In the genomic region with DNA sequence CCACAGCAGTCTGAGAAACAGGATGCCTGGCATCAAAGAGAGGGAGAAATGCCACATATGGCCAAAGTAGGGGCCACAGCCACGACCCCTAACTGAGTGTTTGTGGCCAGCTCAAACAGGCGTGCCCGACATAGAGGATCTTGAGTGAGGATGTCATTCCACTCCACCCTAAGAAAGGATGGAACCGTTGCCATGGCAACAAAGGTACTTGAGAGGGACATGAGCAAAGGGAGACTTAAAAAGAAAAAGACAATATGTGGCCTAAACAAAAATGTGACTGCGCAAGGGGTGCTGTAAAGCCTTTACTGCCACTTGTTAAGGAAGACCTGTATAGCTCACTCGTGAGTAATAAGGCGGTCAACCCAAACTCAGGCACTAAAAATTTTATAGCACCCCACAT, we compare ENCODE assay signal across 23 mouse cellular contexts.
DNase-seq lines count a peak whose midpoint lies in the region; ATAC-seq and TF ChIP-seq lines count a peak whose summit lies in the region.
"Had no signal": no experiment of that assay in that cellular context is flagged by ENCODE, and none has a peak within 500 bp of the region (broad histone marks: within the 10 kb centered on the region; RNA-seq: fewer than 3 reads in every experiment).

No protein-coding gene starts in this region.

- no peaks in the 10 kb centered on the region for H3K9me3 ChIP-seq in embryonic facial prominence, embryonic 11.5 days (replicated peaks; ENCODE audit: control insufficient read depth, low read length)
- no peaks in the 10 kb centered on the region for H3K9me3 ChIP-seq in embryonic facial prominence, embryonic 10.5 days
- H3K9me3 ChIP-seq in midbrain, postnatal 0 days (ENCODE audit: low read length), result no peaks in the 10 kb centered on the region
- no peaks in the 10 kb centered on the region for H3K9me3 ChIP-seq in midbrain, embryonic 10.5 days (replicated peaks)
- no peaks in the 10 kb centered on the region for H3K9me3 ChIP-seq in heart, embryonic 10.5 days
- H3K9me3 ChIP-seq: embryonic facial prominence, embryonic 15.5 days; forebrain, embryonic 10.5 days; forebrain, embryonic 15.5 days; hindbrain, embryonic 12.5 days; intestine, embryonic 15.5 days had no signal

- no peak for ATAC-seq in embryonic facial prominence, embryonic 11.5 days (replicated peaks; ENCODE audit: insufficient number of reproducible peaks, low FRiP score, low TSS enrichment, low read depth)
- ATAC-seq in midbrain, postnatal 0 days (ENCODE audit: low FRiP score), result no peak
- ATAC-seq: forebrain, embryonic 15.5 days; intestine, embryonic 15.5 days had no signal

- 80% methylated on average over 7 of the region's 7 CpGs for WGBS in embryonic facial prominence, embryonic 11.5 days
- 76% methylated on average over 7 of the region's 7 CpGs for WGBS in embryonic facial prominence, embryonic 10.5 days
- 46% methylated on average over 7 of the region's 7 CpGs for WGBS in midbrain, postnatal 0 days
- WGBS in midbrain, embryonic 10.5 days, result 53% methylated on average over 7 of the region's 7 CpGs
- 88% methylated on average over 7 of the region's 7 CpGs for WGBS in heart, embryonic 10.5 days

- no peaks in the 10 kb centered on the region; the same call in 1 of the 2 replicates for H3K4me1 ChIP-seq in embryonic facial prominence, embryonic 11.5 days (ENCODE audit: control insufficient read depth, insufficient read depth, low read length)
- peaks cover 68% of the 10 kb centered on the region for H3K4me1 ChIP-seq in embryonic facial prominence, embryonic 10.5 days
- peaks cover 13% of the 10 kb centered on the region for H3K4me1 ChIP-seq in midbrain, postnatal 0 days (ENCODE audit: insufficient read depth, low read length)
- H3K4me1 ChIP-seq in midbrain, embryonic 10.5 days, result peaks cover 76% of the 10 kb centered on the region
- H3K4me1 ChIP-seq in heart, embryonic 10.5 days, result peaks cover 20% of the 10 kb centered on the region
- H3K4me1 ChIP-seq: intestine, embryonic 15.5 days had no signal

- no peaks in the 10 kb centered on the region; the same call in 1 of the 2 replicates for H3K36me3 ChIP-seq in embryonic facial prominence, embryonic 11.5 days (replicated peaks; ENCODE audit: control insufficient read depth, insufficient read depth, low read depth, low read length)
- H3K36me3 ChIP-seq in embryonic facial prominence, embryonic 10.5 days (replicated peaks), result peaks cover 62% of the 10 kb centered on the region
- H3K36me3 ChIP-seq in midbrain, postnatal 0 days (ENCODE audit: insufficient read depth, low read length), result no peaks in the 10 kb centered on the region
- H3K36me3 ChIP-seq in midbrain, embryonic 10.5 days, result peaks cover 19% of the 10 kb centered on the region
- H3K36me3 ChIP-seq in heart, embryonic 10.5 days, result peaks cover 24% of the 10 kb centered on the region; the same call in 1 of the 2 replicates
- H3K36me3 ChIP-seq: forebrain, embryonic 15.5 days; hindbrain, embryonic 12.5 days; intestine, embryonic 15.5 days had no signal

- no peak overlapping the region for H3K9ac ChIP-seq in embryonic facial prominence, embryonic 11.5 days (replicated peaks; ENCODE audit: low read length)
- no peak overlapping the region for H3K9ac ChIP-seq in midbrain, postnatal 0 days (replicated peaks; ENCODE audit: low read length, poor library complexity, severe bottlenecking)
- H3K9ac ChIP-seq: embryonic facial prominence, embryonic 15.5 days; forebrain, embryonic 15.5 days; hindbrain, embryonic 12.5 days; intestine, embryonic 15.5 days had no signal

- no peak for TF ChIP-seq CTCF in layer of hippocampus, adult 2 months (conservative IDR thresholded peaks at IDR 0.05)
- no peak for TF ChIP-seq CTCF in midbrain, postnatal 0 days (IDR thresholded peaks at IDR 0.05)
- no peak for TF ChIP-seq CTCF in brain, embryonic 14.5 days (IDR thresholded peaks at IDR 0.05; ENCODE audit: borderline replicate concordance, extremely low read depth, insufficient read depth, insufficient read length)

- no peak for TF ChIP-seq POLR2A in brain, embryonic 14.5 days (IDR thresholded peaks at IDR 0.05; ENCODE audit: borderline replicate concordance, extremely low read depth, insufficient read depth, insufficient read length, poor library complexity, severe bottlenecking)

- no peaks in the 10 kb centered on the region for H3K27me3 ChIP-seq in embryonic facial prominence, embryonic 11.5 days (ENCODE audit: control insufficient read depth, insufficient read depth, low read length)
- no peaks in the 10 kb centered on the region for H3K27me3 ChIP-seq in embryonic facial prominence, embryonic 10.5 days (replicated peaks; ENCODE audit: low read depth, poor library complexity, severe bottlenecking)
- H3K27me3 ChIP-seq in midbrain, postnatal 0 days (ENCODE audit: insufficient read depth, low read length), result no peaks in the 10 kb centered on the region
- no peaks in the 10 kb centered on the region for H3K27me3 ChIP-seq in midbrain, embryonic 10.5 days (ENCODE audit: low read depth, poor library complexity, severe bottlenecking)
- no peaks in the 10 kb centered on the region for H3K27me3 ChIP-seq in heart, embryonic 10.5 days (ENCODE audit: insufficient read depth, poor library complexity, severe bottlenecking)
- H3K27me3 ChIP-seq: embryonic facial prominence, embryonic 15.5 days; forebrain, embryonic 15.5 days; hindbrain, embryonic 12.5 days; intestine, embryonic 15.5 days had no signal

- no peak overlapping the region for H3K4me3 ChIP-seq in embryonic facial prominence, embryonic 11.5 days (ENCODE audit: low read depth, low read length)
- no peak overlapping the region for H3K4me3 ChIP-seq in embryonic facial prominence, embryonic 10.5 days
- no peak overlapping the region for H3K4me3 ChIP-seq in layer of hippocampus, adult 2 months
- H3K4me3 ChIP-seq in midbrain, postnatal 0 days (ENCODE audit: low read depth, low read length), result no peak overlapping the region
- H3K4me3 ChIP-seq in midbrain, embryonic 10.5 days, result no peak overlapping the region
- no peak overlapping the region for H3K4me3 ChIP-seq in heart, embryonic 10.5 days
- H3K4me3 ChIP-seq: embryonic facial prominence, embryonic 15.5 days; erythroblast, embryonic 14.5 days; forebrain, embryonic 10.5 days; forebrain, embryonic 15.5 days; hindbrain, embryonic 12.5 days; intestine, embryonic 15.5 days had no signal

- H3K27ac ChIP-seq in embryonic facial prominence, embryonic 11.5 days (replicated peaks; ENCODE audit: low read depth, low read length), result no peak overlapping the region
- H3K27ac ChIP-seq in embryonic facial prominence, embryonic 10.5 days (replicated peaks), result no peak overlapping the region
- H3K27ac ChIP-seq in layer of hippocampus, adult 2 months, result peak overlapping the region; percentile 52
- no peak overlapping the region for H3K27ac ChIP-seq in midbrain, postnatal 0 days (ENCODE audit: low read depth, low read length)
- no peak overlapping the region for H3K27ac ChIP-seq in midbrain, embryonic 10.5 days (replicated peaks)
- no peak overlapping the region for H3K27ac ChIP-seq in heart, embryonic 10.5 days
- H3K27ac ChIP-seq: embryonic facial prominence, embryonic 15.5 days; forebrain, embryonic 10.5 days; forebrain, embryonic 15.5 days; hindbrain, embryonic 12.5 days; intestine, embryonic 15.5 days had no signal

- DNase-seq in embryonic facial prominence, embryonic 11.5 days (ENCODE audit: low spot score), result peak; percentile 36
- DNase-seq in embryonic facial prominence, embryonic 10.5 days (ENCODE audit: low spot score), result no peak
- no peak for DNase-seq in layer of hippocampus, adult 2 months (ENCODE audit: low spot score in 2 of 2)
- DNase-seq in layer of hippocampus, postnatal 10 days (ENCODE audit: low spot score in 2 of 2), result no peak
- peak; percentile 55 for DNase-seq in midbrain, postnatal 0 days (ENCODE audit: low spot score)
- no peak for DNase-seq in midbrain, embryonic 10.5 days (ENCODE audit: low spot score)
- peak; percentile 68 for DNase-seq in brain, embryonic 14.5 days (ENCODE audit: low read depth)
- no peak for DNase-seq in heart, embryonic 10.5 days (ENCODE audit: low spot score)
- DNase-seq: adrenal gland, adult 2 months; adrenal gland, postnatal 25 days; cerebellum, adult 11 months; cerebellum, adult 8-10 months; cerebellum, postnatal 14 days; gastrocnemius, postnatal 36 days; heart, adult 11 months; heart, postnatal 10 days; heart, postnatal 4 days had no signal

- H3K4me2 ChIP-seq in embryonic facial prominence, embryonic 11.5 days (ENCODE audit: low read depth, low read length), result no peak overlapping the region
- H3K4me2 ChIP-seq in midbrain, postnatal 0 days (ENCODE audit: low read depth, low read length, poor library complexity, severe bottlenecking), result no peak overlapping the region
- H3K4me2 ChIP-seq: embryonic facial prominence, embryonic 15.5 days; forebrain, embryonic 15.5 days; hindbrain, embryonic 12.5 days; intestine, embryonic 15.5 days had no signal

Comparison
In these comparisons a context has a peak if more than half of its experiments do, and no peak if none do; other contexts are left out.
1. DNase-seq: peak in embryonic facial prominence, embryonic 11.5 days (single experiment), midbrain, postnatal 0 days (single experiment) and brain, embryonic 14.5 days (single experiment); none in embryonic facial prominence, embryonic 10.5 days (single experiment), layer of hippocampus, adult 2 months (0 of 2), layer of hippocampus, postnatal 10 days (0 of 2), midbrain, embryonic 10.5 days (single experiment) and heart, embryonic 10.5 days (single experiment).